In the genomic region with DNA sequence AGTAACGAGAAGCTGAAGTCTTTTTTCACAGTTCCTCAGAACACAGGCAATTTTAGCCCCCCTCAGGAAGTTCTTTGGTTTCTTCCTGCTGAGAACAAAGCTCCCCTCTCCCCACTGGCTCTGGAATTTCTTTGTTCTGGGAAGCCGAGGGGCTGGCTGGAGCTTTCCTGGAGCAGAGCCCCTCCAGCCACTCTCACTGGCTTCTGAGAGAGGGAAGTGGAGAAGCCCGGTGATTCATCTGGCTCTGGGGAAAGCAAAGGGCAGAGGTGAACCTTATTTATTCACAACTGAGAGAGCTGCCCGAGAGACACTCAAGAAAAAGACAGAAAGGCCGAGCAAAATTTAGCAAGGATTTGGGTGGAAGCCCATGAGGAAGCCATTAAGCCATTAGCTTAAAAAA, we compare ENCODE assay signal across 8 mouse cellular contexts.
DNase-seq lines count a peak whose midpoint lies in the region; ATAC-seq and TF ChIP-seq lines count a peak whose summit lies in the region.

No protein-coding gene starts in this region.

- no peak for TF ChIP-seq POLR2A in thymus, adult 2 months (IDR thresholded peaks at IDR 0.05; ENCODE audit: control insufficient read depth, extremely low read depth, insufficient read depth, low read length, poor library complexity)

- peak overlapping the region; percentile 93 for H3K27ac ChIP-seq in thymus, adult 2 months (ENCODE audit: control insufficient read depth, insufficient read depth, low read length)
- H3K27ac ChIP-seq in embryonic facial prominence, embryonic 15.5 days (replicated peaks): peak overlapping the region; percentile 88
- H3K27ac ChIP-seq in limb, embryonic 11.5 days (replicated peaks; ENCODE audit: low read depth, low read length): peak overlapping the region; percentile 93

- no peak for DNase-seq in thymus, adult 2 months
- no peak for DNase-seq in thymus, postnatal 36 days
- DNase-seq in heart, postnatal 36 days: peak; percentile 17 to 19
- peak; percentile 77 for DNase-seq in limb, embryonic 11.5 days (ENCODE audit: low spot score)
- peak; percentile 70 for DNase-seq in neural tube, embryonic 10.5 days (ENCODE audit: extremely low spot score, low spot score)
- DNase-seq in T-cell, adult 2 months (ENCODE audit: low spot score): no peak
- no peak for DNase-seq in urinary bladder, postnatal 10 days (ENCODE audit: low spot score)

- no peaks in the 10 kb centered on the region for H3K27me3 ChIP-seq in thymus, adult 2 months (ENCODE audit: control insufficient read depth, insufficient read depth, low read length)
- 0 out of 2 replicates have a peak, but pooled peaks cover 3% of the 10 kb centered on the region for H3K27me3 ChIP-seq in embryonic facial prominence, embryonic 15.5 days
- 0 out of 2 replicates have a peak, but pooled peaks cover 6% of the 10 kb centered on the region for H3K27me3 ChIP-seq in limb, embryonic 11.5 days (ENCODE audit: control insufficient read depth, insufficient read depth, low read length)

- H3K9ac ChIP-seq in embryonic facial prominence, embryonic 15.5 days: no peak overlapping the region
- H3K9ac ChIP-seq in limb, embryonic 11.5 days (ENCODE audit: low read length): peak overlapping the region; percentile 40; the same call in 1 of the 2 replicates

- TF ChIP-seq CTCF in thymus, adult 2 months (IDR thresholded peaks at IDR 0.05; ENCODE audit: borderline replicate concordance, control insufficient read depth, extremely low read depth, insufficient read depth, low read length, poor library complexity): no peak

- ATAC-seq in embryonic facial prominence, embryonic 15.5 days (ENCODE audit: insufficient number of reproducible peaks, low FRiP score, low TSS enrichment, low read depth): peak; percentile 48
- ATAC-seq in limb, embryonic 11.5 days (ENCODE audit: insufficient number of reproducible peaks, low FRiP score, low TSS enrichment, low read depth): peak; percentile 69

- WGBS in thymus, adult 2 months: 8% methylated on average over 5 of the region's 5 CpGs
- WGBS in embryonic facial prominence, embryonic 15.5 days: 2% methylated on average over 5 of the region's 5 CpGs
- 2% methylated on average over 5 of the region's 5 CpGs for WGBS in limb, embryonic 11.5 days

- 0 out of 2 replicates have a peak overlapping the region, but pooled peaks have one; percentile 10 for H3K4me2 ChIP-seq in embryonic facial prominence, embryonic 15.5 days (replicated peaks)
- H3K4me2 ChIP-seq in limb, embryonic 11.5 days (ENCODE audit: low read depth, severe bottlenecking): no peak overlapping the region

- H3K36me3 ChIP-seq in thymus, adult 2 months (ENCODE audit: control insufficient read depth, insufficient read depth, low read length): no peaks in the 10 kb centered on the region
- H3K36me3 ChIP-seq in embryonic facial prominence, embryonic 15.5 days: no peaks in the 10 kb centered on the region
- no peaks in the 10 kb centered on the region for H3K36me3 ChIP-seq in limb, embryonic 11.5 days (ENCODE audit: control insufficient read depth, insufficient read depth, low read length)

- H3K4me1 ChIP-seq in thymus, adult 2 months (replicated peaks; ENCODE audit: control insufficient read depth, insufficient read depth, low read length): peaks cover 31% of the 10 kb centered on the region
- H3K4me1 ChIP-seq in embryonic facial prominence, embryonic 15.5 days: peaks cover 9% of the 10 kb centered on the region
- H3K4me1 ChIP-seq in limb, embryonic 11.5 days (ENCODE audit: control insufficient read depth, insufficient read depth, low read length): 0 out of 2 replicates have a peak, but pooled peaks cover 3% of the 10 kb centered on the region

- intact Hi-C loops in heart, postnatal 36 days (cut with DNase I): loop anchor here (5.0 kb wide), 4 partner anchors 102 to 313 kb away; no protein-coding TSS in a partner anchor

- no peaks in the 10 kb centered on the region for H3K9me3 ChIP-seq in embryonic facial prominence, embryonic 15.5 days (replicated peaks)
- H3K9me3 ChIP-seq in limb, embryonic 11.5 days (ENCODE audit: control insufficient read depth, low read length): no peaks in the 10 kb centered on the region

- no peak overlapping the region for H3K4me3 ChIP-seq in thymus, adult 2 months (ENCODE audit: control insufficient read depth, insufficient read depth, low read length)
- H3K4me3 ChIP-seq in embryonic facial prominence, embryonic 15.5 days (replicated peaks): no peak overlapping the region
- H3K4me3 ChIP-seq in limb, embryonic 11.5 days (ENCODE audit: low read depth, low read length): no peak overlapping the region

Comparison
In these comparisons a context has a peak if more than half of its experiments do, and no peak if none do; other contexts are left out.
1. DNase-seq: peak in heart, postnatal 36 days (2 of 2), limb, embryonic 11.5 days (single experiment) and neural tube, embryonic 10.5 days (single experiment); none in thymus, adult 2 months (single experiment), thymus, postnatal 36 days (0 of 2), T-cell, adult 2 months (single experiment) and urinary bladder, postnatal 10 days (single experiment).
2. Peak in every context shown above with its lines, with median percentiles within 50 percentile points of each other: H3K27ac ChIP-seq.